Mouse (Mus musculus): Measurements from ENCODE around the gene Rph3a. TPM values are rescaled to one million over a fixed set of nuclear protein-coding genes. Genes with fewer than 3 reads are reported as not detected.

The Rph3a gene
- polyA plus RNA-seq (2012; ENCODE audit: insufficient read depth, low replicate concordance) = not detected in 2 replicates

DNA sequence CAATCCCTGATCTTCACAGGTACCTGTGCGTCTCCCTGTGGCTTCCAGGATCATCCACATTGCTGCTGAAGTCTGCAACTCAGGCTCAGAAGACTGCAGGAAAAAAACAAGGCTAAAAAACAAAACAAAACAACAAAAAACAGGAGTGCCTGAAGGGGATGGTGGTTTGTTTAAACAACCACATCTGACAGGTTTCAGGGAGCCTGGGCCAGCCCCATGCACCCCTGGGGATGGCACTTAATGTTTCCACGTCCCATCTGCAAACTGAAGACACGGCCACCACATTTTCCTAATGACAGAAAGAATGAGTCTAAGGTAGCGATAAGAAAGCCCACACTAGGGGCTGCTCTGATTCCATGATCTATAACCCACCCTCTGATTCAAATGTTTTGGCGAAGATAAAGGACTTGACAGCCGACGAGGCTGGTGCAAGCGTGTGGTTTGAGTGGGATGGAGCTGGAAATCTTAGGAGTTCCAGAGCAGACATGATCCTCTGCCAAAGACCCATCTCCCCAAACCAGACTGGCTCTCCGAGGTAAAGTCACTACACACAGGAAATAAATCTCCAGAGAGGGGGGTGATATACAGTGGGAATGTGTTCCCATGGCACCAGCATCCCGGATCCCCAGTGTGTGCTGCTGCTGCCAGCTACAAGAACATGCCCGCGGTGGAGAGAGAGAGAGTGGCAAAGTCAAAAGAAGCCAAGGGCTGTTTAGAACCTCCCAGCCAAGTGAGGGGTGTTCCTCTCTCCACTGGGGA is at the start of gene Rph3a:
TSS of gene Rph3a (minus strand) at position 282 of the 759 bp plus-strand sequence.
- no peaks in the 10 kb centered on the region for H3K36me3 ChIP-seq (replicated peaks; ENCODE audit: low read length)
- H3K9me3 ChIP-seq = no peaks in the 10 kb centered on the region
- H3K27me3 ChIP-seq (replicated peaks) = peaks cover 52% of the 10 kb centered on the region
- TF ChIP-seq FLI1 (IDR thresholded peaks at IDR 0.05; ENCODE audit: low read length) = no peak
- TF ChIP-seq GATA1 (IDR thresholded peaks at IDR 0.05; ENCODE audit: borderline replicate concordance, low read length) = no peak
- no peak within 1 kb of the TSS for H3K4me3 ChIP-seq (replicated peaks)
- peaks cover 4% of the 10 kb centered on the region; the same call in 1 of the 2 replicates for H3K4me1 ChIP-seq

DNA sequence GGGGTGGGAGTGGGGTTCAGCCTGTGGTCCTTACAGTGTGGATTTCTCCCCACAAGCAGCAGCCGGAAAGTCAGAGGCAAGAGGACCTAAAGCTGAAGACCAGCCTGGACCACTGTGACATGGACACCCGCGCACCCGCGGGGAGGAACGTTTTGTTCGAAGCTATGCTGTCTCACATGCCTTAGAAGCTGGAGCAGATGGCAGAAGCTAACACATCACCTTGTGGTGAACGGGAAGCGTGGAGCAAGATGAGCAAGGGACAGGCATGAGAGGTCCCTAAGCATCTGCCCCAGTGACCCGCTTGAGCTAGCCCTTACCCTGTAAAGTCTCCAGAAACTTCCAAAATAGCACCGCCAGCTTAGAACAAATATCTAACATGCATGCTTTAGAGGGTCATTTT is 48.4 kb upstream of the Rph3a start:
- Histone ChIP-seq H3K4me3 (replicated peaks) (no peak overlapping the region), H3K27me3 (replicated peaks) (peaks cover 12% of the 10 kb centered on the region), H3K9me3 (peaks cover 7% of the 10 kb centered on the region), H3K36me3 (replicated peaks; ENCODE audit: low read length) (no peaks in the 10 kb centered on the region), H3K4me1 (no peaks in the 10 kb centered on the region)
- no peak for TF ChIP-seq FLI1 (IDR thresholded peaks at IDR 0.05; ENCODE audit: low read length)
- TF ChIP-seq GATA1 (IDR thresholded peaks at IDR 0.05; ENCODE audit: borderline replicate concordance, low read length) = no peak

DNA sequence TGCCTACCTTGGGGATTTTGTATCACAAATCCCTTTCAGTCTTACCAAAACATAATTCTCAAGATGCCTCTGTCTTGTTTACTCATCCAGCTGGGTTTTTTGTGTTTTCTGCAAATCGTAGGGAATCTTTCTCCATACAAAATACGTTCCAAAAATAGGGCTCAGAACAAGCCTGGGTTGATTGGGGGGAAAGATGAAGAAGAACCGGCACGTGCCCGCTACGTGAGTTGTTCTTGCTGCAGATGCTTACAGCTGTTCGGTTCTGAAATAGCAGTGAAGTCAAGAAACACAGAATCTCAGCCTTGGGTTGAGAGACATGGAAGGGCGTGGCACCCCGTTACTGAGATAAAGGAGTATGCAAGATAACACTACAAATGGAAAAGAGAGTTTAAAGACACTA is 44.0 kb upstream of the Rph3a start:
- Histone ChIP-seq H3K9me3 (peaks cover 5% of the 10 kb centered on the region), H3K27me3 (replicated peaks) (peaks cover 17% of the 10 kb centered on the region), H3K4me1 (no peaks in the 10 kb centered on the region), H3K36me3 (replicated peaks; ENCODE audit: low read length) (no peaks in the 10 kb centered on the region), H3K4me3 (replicated peaks) (no peak overlapping the region)
- TF ChIP-seq FLI1 (IDR thresholded peaks at IDR 0.05; ENCODE audit: low read length) (no peak), GATA1 (IDR thresholded peaks at IDR 0.05; ENCODE audit: borderline replicate concordance, low read length) (no peak)

DNA sequence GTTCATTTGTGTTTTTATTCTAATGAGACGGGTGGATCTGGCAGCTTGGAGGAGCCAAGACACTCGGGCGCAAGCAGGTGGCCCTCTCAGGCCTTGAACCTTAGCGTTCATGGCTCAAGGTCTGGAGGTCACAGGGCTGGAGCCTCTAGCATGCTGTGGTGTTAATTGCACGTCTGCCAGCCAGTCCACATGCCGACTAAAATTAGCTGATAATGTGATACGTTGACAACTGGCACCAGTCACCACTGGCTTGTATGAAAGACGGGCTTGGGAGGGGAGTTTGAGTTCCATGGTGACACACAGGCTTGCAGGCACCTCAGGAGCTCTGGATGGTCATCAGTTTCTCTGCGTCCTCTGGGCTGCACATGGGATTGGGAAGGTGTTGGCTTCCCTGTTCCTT is 31.9 kb upstream of the Rph3a start:
- Histone ChIP-seq H3K4me1 (no peaks in the 10 kb centered on the region), H3K36me3 (replicated peaks; ENCODE audit: low read length) (no peaks in the 10 kb centered on the region), H3K4me3 (replicated peaks) (no peak overlapping the region), H3K9me3 (no peaks in the 10 kb centered on the region), H3K27me3 (replicated peaks) (peaks cover 31% of the 10 kb centered on the region)
- TF ChIP-seq FLI1 (IDR thresholded peaks at IDR 0.05; ENCODE audit: low read length) (no peak), GATA1 (IDR thresholded peaks at IDR 0.05; ENCODE audit: borderline replicate concordance, low read length) (no peak)

DNA sequence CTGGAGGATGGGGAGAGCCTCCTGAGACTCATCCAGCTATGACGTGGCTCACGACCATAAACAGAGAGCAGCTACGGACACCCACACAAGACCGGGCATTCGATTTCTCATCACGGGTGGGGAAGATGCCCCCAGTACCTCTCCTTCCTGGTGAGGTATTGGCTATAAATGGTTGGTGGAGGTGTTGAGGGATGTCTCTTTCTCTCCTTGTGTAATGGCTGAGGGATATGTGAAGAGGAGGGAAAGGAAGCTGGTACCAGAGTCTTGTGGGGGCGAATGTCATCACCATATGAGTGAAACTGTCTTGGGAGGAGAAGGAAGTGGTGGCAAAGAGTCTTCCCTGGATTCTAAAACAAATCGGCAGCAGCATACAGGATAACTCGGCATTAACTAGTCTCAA is 29.6 kb upstream of the Rph3a start:
- no peaks in the 10 kb centered on the region for H3K36me3 ChIP-seq (replicated peaks; ENCODE audit: low read length)
- TF ChIP-seq FLI1 (IDR thresholded peaks at IDR 0.05; ENCODE audit: low read length) = no peak
- TF ChIP-seq GATA1 (IDR thresholded peaks at IDR 0.05; ENCODE audit: borderline replicate concordance, low read length) = no peak
- no peaks in the 10 kb centered on the region for H3K9me3 ChIP-seq
- no peak overlapping the region for H3K4me3 ChIP-seq (replicated peaks)
- no peaks in the 10 kb centered on the region for H3K4me1 ChIP-seq
- peaks cover 28% of the 10 kb centered on the region for H3K27me3 ChIP-seq (replicated peaks)

DNA sequence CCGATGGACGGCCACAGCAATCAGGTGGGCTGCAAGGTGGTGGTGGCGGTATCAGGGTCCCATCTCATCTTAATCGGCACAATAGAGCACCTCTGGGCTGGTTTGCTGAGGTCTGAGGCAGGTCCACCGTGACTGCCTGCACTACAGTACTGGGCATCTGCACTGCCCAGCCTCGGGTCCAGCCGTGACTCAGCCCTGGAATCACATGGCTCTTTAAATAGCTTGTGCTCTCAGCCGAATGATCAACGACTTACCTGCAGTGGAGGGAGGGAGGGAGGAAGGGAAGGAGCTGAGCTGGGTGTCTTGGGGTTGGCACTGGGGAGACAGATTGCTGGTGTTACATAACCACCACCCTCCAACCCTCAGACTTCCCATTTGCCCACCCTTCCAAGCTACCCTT is 20.3 kb upstream of the Rph3a start:
- no peaks in the 10 kb centered on the region for H3K4me1 ChIP-seq
- no peak for TF ChIP-seq GATA1 (IDR thresholded peaks at IDR 0.05; ENCODE audit: borderline replicate concordance, low read length)
- TF ChIP-seq FLI1 (IDR thresholded peaks at IDR 0.05; ENCODE audit: low read length) = no peak
- H3K4me3 ChIP-seq (replicated peaks) = no peak overlapping the region
- H3K36me3 ChIP-seq (replicated peaks; ENCODE audit: low read length) = no peaks in the 10 kb centered on the region
- H3K27me3 ChIP-seq (replicated peaks) = peaks cover 3% of the 10 kb centered on the region
- H3K9me3 ChIP-seq = peaks cover 16% of the 10 kb centered on the region

DNA sequence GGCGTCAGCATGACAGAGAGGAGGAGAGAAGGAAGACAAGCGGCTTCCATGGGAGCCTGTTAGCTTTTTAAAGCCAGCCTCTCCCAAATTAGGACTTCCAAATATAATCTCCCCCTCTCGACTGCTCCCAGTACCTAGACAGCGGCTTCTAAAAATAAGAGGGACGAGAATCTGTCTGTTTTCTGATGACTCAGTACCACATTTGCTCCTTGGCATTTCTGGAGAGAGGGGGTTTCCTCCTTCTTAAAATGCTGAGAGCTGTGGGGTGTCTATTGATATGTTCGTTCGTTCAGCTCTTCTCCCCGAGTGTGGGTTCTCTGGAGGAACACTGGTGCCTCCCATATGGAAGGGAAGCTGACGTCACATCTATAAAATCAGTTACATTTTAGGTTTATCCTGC is 9.6 kb upstream of the Rph3a start:
- TF ChIP-seq FLI1 (IDR thresholded peaks at IDR 0.05; ENCODE audit: low read length) (no peak), GATA1 (IDR thresholded peaks at IDR 0.05; ENCODE audit: borderline replicate concordance, low read length) (no peak)
- peaks cover 21% of the 10 kb centered on the region for H3K27me3 ChIP-seq (replicated peaks)
- no peaks in the 10 kb centered on the region for H3K9me3 ChIP-seq
- no peaks in the 10 kb centered on the region for H3K4me1 ChIP-seq
- H3K36me3 ChIP-seq (replicated peaks; ENCODE audit: low read length) = no peaks in the 10 kb centered on the region
- no peak overlapping the region for H3K4me3 ChIP-seq (replicated peaks)

DNA sequence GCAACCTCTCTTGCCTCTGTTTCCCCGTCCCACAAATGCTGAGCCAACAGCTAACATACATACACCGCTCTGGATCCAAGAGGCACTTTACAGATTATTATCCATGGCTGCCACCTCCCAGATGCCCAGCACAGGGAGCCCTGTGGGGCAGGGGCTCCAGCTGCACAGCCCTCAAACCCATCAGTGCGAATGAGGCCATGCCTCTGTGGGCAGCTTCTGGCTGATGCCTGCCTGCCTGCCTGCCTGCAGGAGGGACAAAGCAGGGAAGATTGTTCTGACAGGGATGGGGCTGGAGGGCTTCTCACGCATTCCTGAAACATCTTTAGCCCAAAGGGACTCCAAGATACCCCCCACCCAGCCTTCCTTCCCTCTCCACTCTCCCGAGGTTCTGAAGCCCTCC is 7.8 kb upstream of the Rph3a start:
- Histone ChIP-seq H3K27me3 (replicated peaks) (peaks cover 29% of the 10 kb centered on the region), H3K4me1 (no peaks in the 10 kb centered on the region)
- no peak for TF ChIP-seq GATA1 (IDR thresholded peaks at IDR 0.05; ENCODE audit: borderline replicate concordance, low read length)
- no peak for TF ChIP-seq FLI1 (IDR thresholded peaks at IDR 0.05; ENCODE audit: low read length)

DNA sequence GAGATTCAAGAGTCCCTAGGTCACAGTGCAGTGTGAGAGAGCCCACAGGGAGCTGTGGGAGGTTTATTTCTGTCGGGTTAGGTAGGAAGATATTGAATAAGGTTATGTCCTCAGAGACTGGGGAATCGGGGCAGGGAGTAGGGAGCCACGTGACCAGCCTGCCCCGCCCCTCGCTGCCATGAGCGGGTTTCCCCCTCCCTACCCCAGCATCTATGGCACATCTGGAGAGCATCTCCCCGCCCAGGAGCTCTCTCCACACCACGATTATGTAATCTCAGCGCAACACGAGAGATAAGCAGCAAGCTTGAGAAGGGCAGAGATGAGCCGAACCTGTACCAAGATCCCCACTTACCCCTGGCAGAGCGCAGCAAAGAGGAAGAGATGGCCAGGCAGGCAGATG is 6.5 kb upstream of the Rph3a start:
- Histone ChIP-seq H3K27me3 (replicated peaks) (peaks cover 31% of the 10 kb centered on the region), H3K36me3 (replicated peaks; ENCODE audit: low read length) (no peaks in the 10 kb centered on the region), H3K4me1 (no peaks in the 10 kb centered on the region), H3K4me3 (replicated peaks) (no peak overlapping the region), H3K9me3 (no peaks in the 10 kb centered on the region)
- no peak for TF ChIP-seq GATA1 (IDR thresholded peaks at IDR 0.05; ENCODE audit: borderline replicate concordance, low read length)
- TF ChIP-seq FLI1 (IDR thresholded peaks at IDR 0.05; ENCODE audit: low read length) = no peak

More for the DNA sequence above, 7.8 kb upstream of the Rph3a start:
- Histone ChIP-seq H3K36me3 (replicated peaks; ENCODE audit: low read length) (no peaks in the 10 kb centered on the region), H3K9me3 (no peaks in the 10 kb centered on the region), H3K4me3 (replicated peaks) (no peak overlapping the region)

DNA sequence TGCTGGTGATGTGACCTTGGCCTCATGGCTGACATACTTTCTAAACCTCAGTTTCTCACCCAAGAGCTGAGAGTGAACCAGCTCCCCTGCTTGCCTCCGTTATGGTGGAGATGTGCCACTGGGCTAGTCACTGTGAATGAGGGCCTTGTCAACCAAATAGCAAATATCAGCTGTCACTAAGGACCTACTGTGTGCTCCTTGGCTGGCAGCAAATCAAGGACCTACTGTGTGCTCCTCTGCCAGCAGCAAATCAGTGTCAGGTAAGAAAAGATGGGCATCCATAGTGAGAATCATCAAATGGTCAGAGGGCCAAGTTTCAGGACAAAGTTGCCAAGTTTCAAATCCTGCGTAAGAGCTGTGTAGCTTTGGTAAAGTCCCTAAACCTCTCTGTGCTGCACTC is 4.6 kb upstream of the Rph3a start:
- Histone ChIP-seq H3K36me3 (replicated peaks; ENCODE audit: low read length) (no peaks in the 10 kb centered on the region), H3K4me3 (replicated peaks) (no peak overlapping the region), H3K4me1 (peaks cover under 1% of the 10 kb centered on the region; the same call in 1 of the 2 replicates), H3K27me3 (replicated peaks) (peaks cover 37% of the 10 kb centered on the region), H3K9me3 (no peaks in the 10 kb centered on the region)
- TF ChIP-seq FLI1 (IDR thresholded peaks at IDR 0.05; ENCODE audit: low read length) (no peak), GATA1 (IDR thresholded peaks at IDR 0.05; ENCODE audit: borderline replicate concordance, low read length) (no peak)

Measured in megakaryocyte, embryonic 14.5 days (primary cell).